Mouse (Mus musculus) megakaryocyte, embryonic 14.5 days (primary cell): ENCODE results near the gene Otud7b.

Experiments
- FLI1 ChIP-seq: IDR thresholded peaks from 2 replicates; pipeline ENCODE4 v1.6.1; 2012; ENCODE audit warnings: low read length, inconsistent platforms, mixed read lengths
- GATA1 ChIP-seq: IDR thresholded peaks from 3 replicates; pipeline ENCODE4 v1.6.1; 2012; ENCODE audit warnings: mixed read lengths, low read length, inconsistent platforms, borderline replicate concordance

DNA sequence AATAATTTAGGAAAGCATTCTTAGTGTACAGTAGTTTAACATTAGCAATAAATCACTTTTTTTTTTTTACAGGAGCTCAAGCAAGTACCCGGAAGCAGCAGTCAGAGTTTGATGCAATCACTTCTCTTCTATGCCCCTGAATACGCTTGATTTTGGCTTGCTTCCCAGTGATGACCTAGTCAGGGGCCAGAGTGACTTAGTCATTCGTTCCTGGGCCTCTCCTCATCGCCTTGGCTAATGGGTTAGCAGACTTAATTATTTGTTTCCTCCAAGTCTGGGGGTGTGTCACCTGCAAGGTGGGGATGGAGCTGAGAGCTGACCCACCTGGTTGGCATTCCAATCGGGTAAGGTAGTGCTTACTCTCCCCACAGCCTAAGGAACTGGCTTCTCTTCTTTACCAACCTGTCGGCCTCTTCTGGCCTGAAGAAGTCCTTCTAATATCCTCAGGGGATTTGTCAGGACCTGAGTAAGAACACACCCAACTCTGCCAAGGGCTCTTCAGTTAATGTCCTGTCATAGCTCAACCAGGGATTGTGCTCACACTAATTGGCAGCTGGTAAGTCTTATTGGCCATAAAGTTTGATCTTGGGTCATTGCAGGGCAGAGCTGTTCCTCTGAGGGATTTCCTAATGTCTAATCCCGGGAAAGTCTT is 5.6 kb upstream of the Otud7b start:
- no peak for TF ChIP-seq FLI1
- TF ChIP-seq GATA1 = no peak
